In genomic region chr2:180097585-180097984, GRCm38 (mm10) we compare ENCODE assay signal across 1 mouse cellular context.
TF ChIP-seq lines count a peak whose summit lies in the region.

No protein-coding gene starts in this region.

TF ChIP-seq in MEL, 35 proteins besides CTCF, POLR2A, EP300 and RAD21:
- TF ChIP-seq ZNF384 (IDR thresholded peaks at IDR 0.05; ENCODE audit: low read depth, low read length), result no peak
- TF ChIP-seq ZKSCAN1 (IDR thresholded peaks at IDR 0.05; ENCODE audit: low read depth, low read length), result peak; percentile 77; the same call in 1 of the 2 replicates
- TF ChIP-seq GATA1 (IDR thresholded peaks at IDR 0.05; ENCODE audit: low read depth, low read length), result peak; percentile 63; the same call in 1 of the 2 replicates
